Mouse (Mus musculus): ENCODE data around the gene Galnt18.

Galnt18 gene

DNA sequence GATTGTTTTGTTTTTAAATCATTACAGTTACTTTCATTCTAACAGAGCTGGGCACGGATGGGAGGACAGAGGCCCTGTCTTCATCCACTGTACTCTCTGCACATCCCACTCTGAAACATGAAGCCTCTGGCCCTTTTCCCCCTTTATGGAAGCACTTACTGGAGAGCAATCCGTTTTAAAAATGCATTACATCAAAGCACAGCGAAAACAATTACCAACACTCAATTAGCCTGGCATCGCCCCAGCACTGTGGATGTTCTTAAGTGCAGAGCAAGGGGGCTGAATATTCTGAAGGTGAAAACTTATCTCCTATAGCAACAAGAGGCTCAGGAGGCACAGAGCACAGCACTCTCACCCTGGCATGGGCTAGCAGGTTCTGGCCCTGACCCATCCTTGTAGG is 107.3 kb downstream of the Galnt18 start:
- in situ Hi-C loops (cut with MboI; ENCODE audit: low pct_unique_long_range_greater_than_20kb in 1 of 2, low sequenced_read_pairs in 2 of 2, unreplicated experiment in 1 of 2): no loop called here

DNA sequence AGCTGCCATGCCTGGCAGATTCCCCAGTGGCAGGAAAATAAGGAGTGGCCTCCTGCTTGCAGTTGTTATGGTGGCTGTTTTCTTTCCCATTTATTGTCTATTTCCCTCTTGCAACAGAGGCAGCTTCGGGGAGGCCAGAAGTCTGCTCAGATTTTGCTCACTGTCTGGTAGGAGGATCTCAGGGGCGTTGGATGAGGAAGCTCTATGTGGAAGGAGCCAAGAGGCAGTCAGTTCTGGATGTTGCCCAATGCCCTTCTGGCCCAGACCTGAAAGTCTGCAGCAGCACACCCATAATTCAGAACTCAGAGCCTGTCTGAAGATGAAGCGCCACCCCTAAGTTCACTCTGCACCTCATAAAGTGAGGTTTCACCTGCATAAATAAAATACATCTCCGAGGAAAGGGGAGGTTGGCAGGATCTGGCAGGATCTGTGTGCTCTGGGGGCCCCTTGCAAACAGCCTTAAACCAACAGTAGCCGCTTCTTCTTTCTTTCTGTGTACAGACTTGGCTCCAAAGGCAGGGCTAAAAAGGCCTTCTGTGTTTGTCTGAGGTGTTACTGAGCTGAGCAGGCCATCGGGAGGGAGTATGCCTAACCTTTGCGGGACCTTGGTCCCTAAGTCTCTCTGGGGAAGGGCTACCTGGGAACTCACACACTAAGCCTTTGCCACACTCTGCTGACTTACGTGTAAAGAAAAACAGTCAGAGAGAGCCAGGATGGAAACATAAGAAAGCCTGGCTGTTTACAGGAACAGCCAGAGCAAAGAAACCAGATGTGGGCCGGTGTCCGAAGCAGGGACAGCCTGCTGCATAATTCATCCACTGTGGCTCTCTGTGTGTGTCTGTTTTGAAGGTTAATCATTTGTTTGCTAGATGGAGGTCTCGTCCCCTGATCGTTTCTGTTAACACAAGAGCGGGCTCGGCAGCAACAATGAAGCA is 116.4 kb downstream of the Galnt18 start:
- in situ Hi-C loops (cut with MboI; ENCODE audit: low pct_unique_long_range_greater_than_20kb in 1 of 2, low sequenced_read_pairs in 2 of 2, unreplicated experiment in 1 of 2): no loop called here

DNA sequence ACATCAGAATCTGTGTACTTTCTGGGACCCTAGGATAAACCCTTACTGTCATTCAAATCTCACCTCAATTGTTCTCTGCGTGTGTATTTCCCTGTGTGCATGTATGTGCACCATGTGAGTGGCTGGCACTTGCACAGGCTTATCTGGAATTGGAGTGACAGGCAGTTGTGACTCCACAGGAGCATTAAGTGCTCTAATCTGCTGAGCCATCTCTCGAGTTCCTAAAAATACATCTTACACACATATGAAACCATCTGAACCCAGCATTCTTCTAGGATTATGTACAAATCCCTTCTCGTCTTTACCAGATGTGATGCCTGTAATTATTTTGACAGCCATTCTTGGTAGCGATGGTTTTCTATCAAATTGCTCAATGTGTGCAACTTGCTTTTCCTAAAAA is 121.2 kb downstream of the Galnt18 start:
- in situ Hi-C loops (cut with MboI; ENCODE audit: low pct_unique_long_range_greater_than_20kb in 1 of 2, low sequenced_read_pairs in 2 of 2, unreplicated experiment in 1 of 2): no loop called here

DNA sequence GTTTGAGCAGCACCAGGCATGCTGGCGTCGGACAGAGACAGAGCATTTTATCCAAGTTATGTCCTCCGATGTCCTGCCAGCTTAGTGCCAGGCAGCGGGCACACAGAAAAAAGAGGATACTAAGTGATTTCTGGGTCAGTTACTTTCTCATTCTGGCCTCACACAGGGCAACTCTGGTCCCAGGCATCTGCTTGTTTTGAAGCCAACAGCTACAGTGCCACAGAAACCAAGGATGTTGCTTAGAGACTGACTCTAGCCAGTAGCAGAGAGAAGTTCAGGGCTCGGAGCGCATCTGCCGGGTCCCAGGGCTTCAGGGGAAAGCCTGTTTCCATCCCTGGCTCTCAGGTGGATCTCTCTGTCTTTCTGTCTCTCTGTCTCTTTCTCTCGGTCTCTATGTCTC is 124.8 kb downstream of the Galnt18 start:
- in situ Hi-C loops (cut with MboI; ENCODE audit: low pct_unique_long_range_greater_than_20kb in 1 of 2, low sequenced_read_pairs in 2 of 2, unreplicated experiment in 1 of 2): no loop called here

DNA sequence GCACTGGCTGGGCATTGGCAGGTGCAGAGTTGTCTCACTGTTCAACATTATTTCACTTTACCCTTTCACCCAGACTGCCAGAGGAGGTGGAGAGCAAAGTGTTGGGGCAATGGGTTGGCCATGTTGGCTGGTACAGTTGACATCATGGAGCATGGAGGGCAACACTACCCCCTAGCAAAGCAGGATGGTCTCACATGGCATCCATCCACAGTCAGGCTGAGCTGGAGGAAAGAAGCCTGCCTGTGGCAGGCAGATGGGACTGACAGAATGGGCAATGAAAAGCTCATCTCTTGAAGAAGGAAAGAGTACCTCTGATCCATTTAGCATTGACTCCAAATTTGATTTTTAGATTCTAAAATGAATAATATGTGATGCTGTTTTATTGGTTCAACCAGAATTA is 125.3 kb downstream of the Galnt18 start:
- in situ Hi-C loops (cut with MboI; ENCODE audit: low pct_unique_long_range_greater_than_20kb in 1 of 2, low sequenced_read_pairs in 2 of 2, unreplicated experiment in 1 of 2): no loop called here

DNA sequence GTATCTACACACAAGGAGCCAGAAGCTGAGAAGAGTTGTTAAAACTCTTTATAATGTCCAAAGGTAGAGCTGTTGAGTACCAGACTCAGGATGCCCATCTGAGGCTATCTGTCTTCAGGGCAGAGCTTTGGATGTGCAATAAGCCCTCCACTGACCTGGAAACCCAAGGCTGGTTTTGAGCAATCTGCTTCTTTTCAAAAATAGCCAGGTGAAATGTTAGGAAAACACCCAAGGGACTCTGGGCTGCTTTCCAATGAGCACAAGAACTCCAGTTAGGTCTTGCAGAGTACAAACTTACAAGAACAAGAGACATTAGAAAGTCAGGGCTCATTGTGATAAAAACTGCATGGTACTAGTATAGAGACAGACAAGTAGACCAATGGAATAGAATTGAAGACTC is 135.4 kb downstream of the Galnt18 start:
- in situ Hi-C loops (cut with MboI; ENCODE audit: low pct_unique_long_range_greater_than_20kb in 1 of 2, low sequenced_read_pairs in 2 of 2, unreplicated experiment in 1 of 2): no loop called here

DNA sequence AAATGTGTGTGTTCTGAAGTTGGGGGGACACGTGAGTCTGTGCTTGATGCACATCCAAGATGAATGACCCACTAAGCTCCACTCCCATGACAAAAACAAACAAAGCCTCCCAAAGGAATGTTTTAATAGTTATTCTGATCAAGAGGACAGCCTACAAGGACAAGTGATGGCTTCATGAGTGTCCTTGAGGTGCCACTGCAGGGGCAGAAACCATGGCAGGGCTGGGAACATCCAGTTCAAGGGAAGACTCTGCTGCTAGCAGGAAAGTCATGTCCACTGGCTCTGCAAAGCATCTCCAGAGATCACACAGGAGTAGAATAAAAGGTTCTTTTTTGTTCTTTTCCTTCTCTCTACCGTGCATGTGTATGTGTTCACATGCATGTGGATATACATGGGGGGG is 140.9 kb downstream of the Galnt18 start:
- in situ Hi-C loops (cut with MboI; ENCODE audit: low pct_unique_long_range_greater_than_20kb in 1 of 2, low sequenced_read_pairs in 2 of 2, unreplicated experiment in 1 of 2): no loop called here

DNA sequence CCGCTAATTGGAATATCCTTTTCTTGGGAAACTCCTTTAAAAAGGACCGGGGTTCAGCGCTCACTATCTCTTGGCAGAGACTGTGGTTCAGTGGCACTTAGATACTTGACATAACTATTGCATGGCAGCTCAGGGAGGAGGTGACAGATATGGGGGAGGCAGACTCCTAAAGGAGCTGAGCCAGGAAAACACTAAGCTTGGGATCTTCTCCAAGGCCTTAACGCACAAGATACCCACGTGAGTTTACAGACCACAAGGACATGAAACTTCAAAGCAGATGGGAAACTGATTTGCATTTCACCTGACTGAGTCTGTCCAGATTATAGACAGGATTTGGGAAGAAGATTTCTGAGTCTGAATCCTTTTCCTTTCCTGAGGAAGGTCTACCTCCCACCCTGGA is 141.3 kb downstream of the Galnt18 start:
- in situ Hi-C loops (cut with MboI; ENCODE audit: low pct_unique_long_range_greater_than_20kb in 1 of 2, low sequenced_read_pairs in 2 of 2, unreplicated experiment in 1 of 2): no loop called here

DNA sequence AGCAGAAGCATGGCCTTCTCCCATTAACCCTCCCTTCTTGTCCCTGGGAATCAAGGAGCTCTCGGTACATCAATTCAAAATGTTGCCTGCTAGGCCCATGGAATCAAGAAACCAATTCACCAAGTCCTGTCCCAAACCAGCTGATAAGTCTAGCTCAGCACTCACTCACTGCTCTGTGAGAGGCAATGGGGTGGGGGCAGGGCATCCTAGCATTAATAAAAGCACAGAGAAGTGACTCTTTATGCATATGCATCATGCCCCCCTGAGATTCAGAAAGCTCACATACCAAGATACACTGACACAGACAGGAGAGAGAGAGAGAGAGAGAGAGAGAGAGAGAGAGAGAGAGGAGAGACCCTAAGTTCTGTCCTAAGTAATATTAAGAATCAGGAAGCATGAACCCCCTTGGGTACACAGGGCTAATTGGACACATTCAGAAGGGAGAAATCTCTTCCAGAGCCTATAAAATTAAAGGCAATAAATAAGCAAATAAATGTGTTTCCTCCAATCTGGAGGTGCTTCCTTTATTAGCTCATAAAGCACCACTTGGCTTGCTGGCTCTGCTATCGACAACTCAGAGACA is 141.8 kb downstream of the Galnt18 start:
- in situ Hi-C loops (cut with MboI; ENCODE audit: low pct_unique_long_range_greater_than_20kb in 1 of 2, low sequenced_read_pairs in 2 of 2, unreplicated experiment in 1 of 2): no loop called here

DNA sequence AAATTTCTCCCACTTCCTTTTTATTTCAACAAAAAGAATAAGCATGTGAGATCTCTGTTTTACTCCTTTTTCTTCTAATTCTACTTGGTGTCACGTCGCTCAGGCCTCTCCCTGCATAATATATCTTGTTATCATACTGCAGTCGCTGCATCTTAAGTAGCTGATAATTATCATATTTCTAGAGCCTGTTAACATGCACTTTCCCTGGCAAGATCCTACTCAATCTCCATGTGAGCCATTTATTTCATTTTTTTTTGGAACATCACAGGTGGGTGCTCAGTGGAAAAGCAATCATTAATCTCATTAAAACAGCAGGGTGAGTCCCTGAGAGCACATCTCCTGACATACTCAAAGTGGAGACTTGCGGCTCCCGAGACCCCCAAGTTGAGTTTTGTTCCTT is 143.3 kb downstream of the Galnt18 start:
- in situ Hi-C loops (cut with MboI; ENCODE audit: low pct_unique_long_range_greater_than_20kb in 1 of 2, low sequenced_read_pairs in 2 of 2, unreplicated experiment in 1 of 2): no loop called here

DNA sequence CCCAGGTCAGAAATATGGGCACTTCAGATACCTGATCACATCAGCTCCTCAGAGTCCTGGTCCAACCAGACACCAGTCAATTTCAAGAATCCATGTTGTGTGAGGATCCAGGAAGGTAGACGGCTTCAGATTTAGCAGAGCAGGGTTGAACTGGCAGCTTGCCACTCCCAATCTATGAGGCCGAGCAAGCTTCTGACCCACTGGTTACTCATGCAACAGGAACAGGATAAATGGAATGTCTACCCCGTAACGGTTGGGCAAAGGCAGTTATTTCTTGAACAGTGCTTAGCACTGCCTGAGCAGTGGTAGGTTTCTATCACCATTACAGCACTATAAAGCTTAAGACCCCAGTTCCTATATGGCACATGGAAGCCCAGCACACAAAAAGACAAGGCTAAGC is 148.5 kb downstream of the Galnt18 start:
- in situ Hi-C loops (cut with MboI; ENCODE audit: low pct_unique_long_range_greater_than_20kb in 1 of 2, low sequenced_read_pairs in 2 of 2, unreplicated experiment in 1 of 2): no loop called here

DNA sequence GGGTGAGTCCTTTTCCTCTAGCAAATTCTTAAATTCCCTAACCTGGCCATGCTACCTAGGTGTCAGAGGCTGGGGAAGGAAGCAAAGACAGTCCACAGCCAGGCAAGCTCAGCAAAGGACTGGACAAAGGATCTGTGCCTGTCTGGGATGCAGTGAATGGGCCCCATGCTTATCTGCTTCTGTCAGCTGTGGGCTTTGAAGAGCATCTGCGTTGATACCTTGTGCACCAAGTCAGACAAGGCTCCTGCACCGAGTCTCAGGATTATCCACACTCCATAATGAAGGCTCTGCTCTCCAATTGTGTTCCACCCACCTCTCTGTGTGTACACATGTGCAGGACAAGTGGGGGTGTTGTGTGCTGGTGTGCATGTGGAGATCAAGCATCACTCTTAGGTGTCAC is 153.5 kb downstream of the Galnt18 start:
- in situ Hi-C loops (cut with MboI; ENCODE audit: low pct_unique_long_range_greater_than_20kb in 1 of 2, low sequenced_read_pairs in 2 of 2, unreplicated experiment in 1 of 2): no loop called here

DNA sequence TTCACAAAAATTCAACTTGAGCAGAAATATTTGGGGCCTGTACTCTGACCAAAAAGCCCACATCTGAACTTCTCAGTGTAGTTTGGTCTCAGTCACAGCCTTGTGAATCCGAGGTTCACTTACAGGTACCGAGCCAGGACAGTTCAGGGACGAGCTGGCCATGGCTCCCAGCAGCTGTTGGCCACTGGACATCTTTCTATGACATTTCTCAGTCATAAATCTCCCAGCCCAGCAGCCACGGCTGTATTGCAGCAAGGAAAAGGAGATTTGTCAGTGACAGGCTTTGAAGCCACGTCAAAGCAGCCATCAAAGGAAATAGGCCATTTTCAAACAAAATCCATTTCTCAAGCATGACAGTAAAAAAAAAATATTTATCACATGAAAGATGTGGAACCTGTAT is 154.0 kb downstream of the Galnt18 start:
- in situ Hi-C loops (cut with MboI; ENCODE audit: low pct_unique_long_range_greater_than_20kb in 1 of 2, low sequenced_read_pairs in 2 of 2, unreplicated experiment in 1 of 2): no loop called here

DNA sequence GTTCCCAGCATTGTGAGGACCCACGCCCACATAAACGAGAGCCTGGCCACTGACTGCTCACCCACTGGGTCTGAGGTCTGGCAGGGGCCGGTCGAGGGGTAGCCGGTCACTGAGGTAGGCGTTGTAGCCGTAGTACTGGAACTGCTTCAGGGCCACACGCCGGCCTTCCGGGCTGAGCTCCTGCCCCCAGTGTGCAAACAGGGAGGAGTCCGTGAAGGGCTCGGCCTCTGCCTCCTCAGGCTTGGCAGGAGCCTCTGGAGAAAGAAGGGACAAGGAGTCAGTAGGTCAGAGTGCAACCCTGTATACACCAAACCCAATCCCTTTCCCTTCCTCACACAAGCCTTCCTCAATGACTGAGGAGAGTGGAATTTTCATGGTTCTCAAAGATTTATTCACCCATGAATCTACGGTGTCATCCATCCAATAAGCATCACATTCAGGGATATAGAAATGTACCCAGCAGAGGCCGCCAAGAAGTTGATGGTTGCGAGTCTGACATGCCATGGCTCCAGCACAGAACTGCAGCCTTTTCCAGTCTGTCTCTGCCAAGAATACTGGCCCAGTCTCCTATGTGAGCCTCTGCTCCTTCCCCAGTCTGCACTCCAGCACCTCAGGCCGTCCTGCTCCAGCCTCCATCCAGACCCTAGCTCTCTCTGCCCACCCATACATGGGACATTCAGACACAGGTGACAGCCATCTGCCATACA is 163.4 kb downstream of the Galnt18 start:
- in situ Hi-C loops (cut with MboI; ENCODE audit: low pct_unique_long_range_greater_than_20kb in 1 of 2, low sequenced_read_pairs in 2 of 2, unreplicated experiment in 1 of 2): no loop called here

DNA sequence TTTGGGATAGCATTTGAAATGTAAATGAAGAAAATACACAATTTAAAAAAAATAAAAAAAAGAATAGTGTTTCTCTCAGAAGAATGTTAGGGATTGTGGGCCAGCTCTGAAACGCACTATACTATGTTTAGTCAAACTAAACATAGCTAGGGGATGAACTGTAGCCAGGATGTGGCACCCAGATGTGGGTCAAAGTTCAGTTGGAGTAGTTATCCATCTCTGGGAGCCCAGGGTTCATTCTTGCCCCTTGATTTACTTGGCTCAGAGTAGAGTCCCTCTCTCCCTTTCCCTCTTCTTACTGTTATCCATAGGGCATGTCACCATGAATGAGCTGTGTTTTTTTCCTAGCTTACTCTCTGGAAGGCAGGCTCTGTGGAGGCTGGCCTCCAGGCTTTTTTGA is 165.3 kb downstream of the Galnt18 start:
- in situ Hi-C loops (cut with MboI; ENCODE audit: low pct_unique_long_range_greater_than_20kb in 1 of 2, low sequenced_read_pairs in 2 of 2, unreplicated experiment in 1 of 2): no loop called here

DNA sequence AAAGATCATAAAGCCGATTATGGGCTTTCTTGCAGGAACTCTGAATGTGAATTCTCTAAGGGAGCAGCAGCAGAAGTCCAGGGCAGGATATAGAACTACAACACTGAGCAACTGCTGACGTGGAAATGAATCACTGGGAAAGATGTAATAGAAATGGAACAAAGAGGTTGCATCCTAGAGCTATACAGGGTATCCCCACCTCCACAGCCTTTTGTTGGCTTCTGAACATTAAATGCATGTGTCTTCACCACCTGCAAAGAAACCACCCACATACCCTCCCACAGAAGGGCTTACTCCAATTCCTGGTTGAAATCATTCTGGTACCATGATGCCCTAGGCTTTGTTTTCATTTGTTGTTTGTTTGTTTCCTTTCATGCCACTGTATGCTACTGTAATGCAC is 172.3 kb downstream of the Galnt18 start:
- in situ Hi-C loops (cut with MboI; ENCODE audit: low pct_unique_long_range_greater_than_20kb in 1 of 2, low sequenced_read_pairs in 2 of 2, unreplicated experiment in 1 of 2): no loop called here

DNA sequence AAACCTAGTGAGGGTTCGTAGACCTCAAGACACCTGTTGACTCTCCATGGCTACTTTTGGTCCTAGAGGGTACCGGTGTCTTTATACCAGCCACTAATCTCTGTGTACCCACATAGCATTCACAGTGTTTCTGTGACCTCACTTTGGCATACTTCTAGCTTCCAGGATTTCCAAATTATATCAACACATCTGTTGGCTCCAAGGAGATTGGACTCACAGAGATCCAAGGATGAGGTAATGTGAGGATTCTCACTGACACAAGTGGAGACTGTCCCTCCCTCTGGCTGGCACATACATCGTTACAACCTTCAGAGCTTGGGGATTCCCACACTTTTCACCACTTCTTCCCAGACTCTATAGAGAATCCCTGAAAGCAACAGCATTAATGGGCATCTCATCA is 173.7 kb downstream of the Galnt18 start:
- in situ Hi-C loops (cut with MboI; ENCODE audit: low pct_unique_long_range_greater_than_20kb in 1 of 2, low sequenced_read_pairs in 2 of 2, unreplicated experiment in 1 of 2): no loop called here

DNA sequence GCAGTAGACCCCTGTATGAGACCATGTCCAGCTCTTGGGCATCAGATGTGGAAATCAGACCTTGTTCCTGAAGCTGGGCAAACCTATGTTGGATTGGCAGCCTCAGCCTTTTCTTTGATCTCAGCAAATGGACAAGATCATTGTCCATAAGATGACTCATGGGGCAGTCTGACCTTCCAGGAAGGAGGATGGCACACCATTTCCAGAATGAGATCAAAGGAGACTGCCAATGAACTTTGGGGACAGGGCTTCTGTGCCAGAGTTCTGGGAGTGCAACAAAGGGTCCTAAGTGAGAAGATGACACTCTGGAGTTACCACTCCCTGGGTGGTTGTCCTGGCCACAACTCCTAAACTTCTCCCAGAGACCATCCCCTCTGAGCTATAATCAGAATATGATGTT is 174.1 kb downstream of the Galnt18 start:
- in situ Hi-C loops (cut with MboI; ENCODE audit: low pct_unique_long_range_greater_than_20kb in 1 of 2, low sequenced_read_pairs in 2 of 2, unreplicated experiment in 1 of 2): no loop called here

DNA sequence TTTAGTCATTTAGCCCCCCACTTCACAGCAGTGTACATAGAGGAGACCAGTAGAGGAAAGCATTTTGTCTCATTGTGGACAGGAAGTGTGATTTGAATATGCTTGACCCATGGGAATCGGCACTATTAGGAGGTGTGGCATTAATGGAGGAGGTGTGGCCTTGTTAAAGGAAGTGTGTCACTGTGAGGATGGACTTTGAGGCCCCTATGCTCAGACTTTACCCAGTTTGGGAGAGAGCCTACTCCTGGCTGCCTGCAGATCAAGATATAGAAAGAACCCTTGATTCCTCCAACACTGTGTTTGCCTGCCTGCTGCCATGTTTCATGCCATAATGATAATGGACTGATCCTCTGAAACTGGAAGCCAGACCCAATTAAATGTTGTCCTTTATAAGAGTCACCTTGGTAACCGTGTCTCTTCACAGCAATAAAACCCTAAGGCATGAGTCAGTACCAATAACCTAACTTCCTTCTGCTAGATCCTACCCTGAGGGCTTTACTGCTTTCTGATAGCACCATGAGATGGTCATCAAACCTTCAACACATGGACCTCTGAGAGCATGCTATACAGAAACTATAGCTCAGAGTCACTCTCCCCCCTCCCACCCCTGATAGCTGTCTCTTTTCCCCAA is 175.1 kb downstream of the Galnt18 start:
- in situ Hi-C loops (cut with MboI; ENCODE audit: low pct_unique_long_range_greater_than_20kb in 1 of 2, low sequenced_read_pairs in 2 of 2, unreplicated experiment in 1 of 2): no loop called here

Data from mouse embryonic stem cell (cell line).